Mouse (Mus musculus): ENCODE data around the gene Pon2. TPM values are rescaled to one million over a fixed set of nuclear protein-coding genes. Genes with fewer than 3 reads are reported as not detected.

Pon2 gene
- total RNA-seq (2023) = 10 to 100 TPM; 27.9 to 36.5 TPM

GRCm38 (mm10) chr6:5298092-5298554 is at the start of gene Pon2:
Gene Pon2, minus strand, starts transcription at chr6:5298455.

GRCm38 (mm10) chr6:5255722-5256451 is 42.4 kb downstream of the Pon2 start, which contains the start of gene Pon3:
Gene Pon3, minus strand, starts transcription at chr6:5256286.

Other genes starting within 250 kb of the Pon2 start
- gene Pon1, start 104.5 kb downstream of the Pon2 start, total RNA-seq (2023) = not detected
- 1 to 10 TPM; 1.8 to 4.0 TPM for gene Pon3, start 42.2 kb downstream of the Pon2 start, total RNA-seq (2023)
- not detected for gene Asb4, start 84.9 kb upstream of the Pon2 start, total RNA-seq (2023)
- not detected for gene Pdk4, start 197.9 kb upstream of the Pon2 start, total RNA-seq (2023)

Measured in B cell, adult 67 days (primary cell).